Mouse (Mus musculus): ENCODE results near the gene Nans.
A peak's percentile ranks its signal among the peaks of the same experiment; 100 is the strongest.

The Nans gene

DNA sequence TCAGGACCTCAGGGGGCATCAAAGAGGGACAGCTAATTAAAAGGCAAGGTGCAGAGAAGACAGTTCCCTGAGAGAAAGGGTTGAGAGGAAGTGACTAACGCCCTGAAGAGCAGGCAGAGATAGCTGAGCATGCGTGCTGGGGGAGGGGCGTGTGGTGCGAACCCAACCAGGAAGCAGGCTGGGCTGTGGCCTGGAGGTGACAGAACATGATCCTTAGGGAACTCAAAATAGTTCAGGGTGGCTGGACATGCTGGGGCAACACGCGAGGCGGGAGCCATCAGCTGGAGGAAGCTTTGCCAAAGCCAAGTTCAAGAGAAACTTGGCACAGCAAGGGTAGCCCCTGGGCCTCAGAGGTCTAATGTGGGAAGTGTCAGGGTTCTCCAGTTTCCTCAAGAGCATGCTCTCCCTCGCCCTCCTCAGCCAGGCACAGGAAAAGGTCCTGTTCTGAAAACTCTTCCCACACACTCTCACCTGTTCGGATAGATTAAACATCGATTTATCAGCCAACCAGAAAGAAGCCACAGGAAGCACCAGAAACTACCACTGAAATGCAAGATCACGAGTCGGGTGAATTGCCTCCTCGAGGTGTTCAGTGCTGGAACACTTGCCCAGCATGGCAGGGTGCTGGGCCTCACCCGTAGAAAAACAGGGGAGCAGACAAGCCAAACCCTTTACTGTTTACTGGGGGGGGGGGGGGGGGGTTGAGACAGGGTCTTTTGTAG is 3.2 kb upstream of the Nans start:
- peak; percentile 58 for DNase-seq (ENCODE audit: low spot score)

- DNase-seq (ENCODE audit: low spot score), result no peak
Observed at GRCm38 (mm10) chr4:46487348-46487747, 1.7 kb upstream of the Nans start.

- no peak for DNase-seq (ENCODE audit: low spot score)
Observed at GRCm38 (mm10) chr4:46493071-46493470, 4.0 kb downstream of the Nans start.

DNA sequence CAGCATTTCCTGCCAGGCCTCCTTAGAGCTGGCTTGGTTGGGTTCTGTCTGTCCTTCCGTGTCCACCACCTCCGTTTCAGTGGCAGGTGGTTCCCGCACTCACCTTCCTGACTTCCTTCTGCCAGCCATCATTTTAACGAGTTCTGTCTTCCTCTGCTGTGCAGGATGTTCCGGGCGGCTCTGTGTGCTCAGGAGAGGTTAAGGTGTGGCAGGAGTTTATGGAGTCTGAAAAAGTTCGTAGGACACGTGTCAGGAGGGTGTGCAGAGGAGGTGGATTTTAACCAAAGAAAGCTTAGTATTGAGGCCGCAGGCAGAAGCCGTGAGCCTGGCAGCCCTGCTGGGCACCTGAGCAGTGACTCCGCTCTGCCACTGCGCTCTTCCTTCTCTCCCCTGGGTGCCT is 6.5 kb downstream of the Nans start:
- no peak for DNase-seq (ENCODE audit: low spot score)

DNA sequence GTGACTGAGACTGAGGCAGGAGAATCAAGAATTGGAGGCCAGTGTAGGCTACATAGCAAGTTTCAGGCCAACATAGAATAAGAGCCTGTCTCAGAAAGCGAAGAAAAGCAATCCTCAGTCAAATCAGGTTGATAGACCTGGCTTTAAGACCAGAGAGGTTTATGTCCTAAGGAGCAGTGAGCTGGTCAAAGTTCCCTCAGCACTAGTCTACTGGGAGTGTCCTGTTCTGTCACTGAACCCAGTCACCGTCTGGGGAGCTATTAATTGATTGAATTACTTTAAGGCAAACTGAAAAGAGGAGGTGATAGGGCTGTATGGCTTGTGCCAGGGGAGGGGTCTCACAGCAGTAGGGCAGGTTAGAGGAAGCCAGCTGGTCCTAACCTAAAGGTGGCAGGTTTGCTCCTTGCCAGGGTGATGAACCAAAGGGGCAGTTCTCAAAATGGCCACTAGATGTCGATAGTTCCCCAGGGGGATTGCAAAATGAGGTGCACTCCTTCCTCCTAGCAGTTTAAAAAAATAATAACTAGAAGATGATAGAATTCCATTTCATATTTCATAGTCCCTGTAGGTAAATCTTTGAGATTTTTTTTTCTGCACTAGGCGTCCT is 8.3 kb downstream of the Nans start:
- peak; percentile 71 for DNase-seq (ENCODE audit: low spot score)

GRCm38 (mm10) chr4:46498511-46498910 is 9.5 kb downstream of the Nans start:
- DNase-seq (ENCODE audit: low spot score), result peak; percentile 70

DNA sequence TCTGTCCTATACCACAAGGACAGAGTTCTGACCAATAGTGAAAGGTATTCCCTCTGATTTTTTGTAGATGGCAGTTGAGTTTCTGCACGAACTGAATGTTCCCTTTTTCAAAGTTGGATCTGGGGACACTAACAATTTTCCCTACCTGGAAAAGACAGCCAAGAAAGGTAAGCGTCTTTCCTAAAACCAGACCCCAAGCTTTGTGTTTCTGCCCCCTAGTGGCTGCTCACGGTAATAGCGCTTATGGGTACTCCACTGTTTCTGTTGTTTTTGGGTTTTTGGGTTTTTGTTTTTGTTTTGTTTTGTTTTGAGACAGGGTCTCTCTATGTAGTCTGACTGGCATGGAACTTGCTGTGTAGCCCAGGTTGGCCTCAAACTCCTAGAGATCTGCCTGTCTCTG is 9.9 kb downstream of the Nans start:
- DNase-seq (ENCODE audit: low spot score), result peak; percentile 53

DNA sequence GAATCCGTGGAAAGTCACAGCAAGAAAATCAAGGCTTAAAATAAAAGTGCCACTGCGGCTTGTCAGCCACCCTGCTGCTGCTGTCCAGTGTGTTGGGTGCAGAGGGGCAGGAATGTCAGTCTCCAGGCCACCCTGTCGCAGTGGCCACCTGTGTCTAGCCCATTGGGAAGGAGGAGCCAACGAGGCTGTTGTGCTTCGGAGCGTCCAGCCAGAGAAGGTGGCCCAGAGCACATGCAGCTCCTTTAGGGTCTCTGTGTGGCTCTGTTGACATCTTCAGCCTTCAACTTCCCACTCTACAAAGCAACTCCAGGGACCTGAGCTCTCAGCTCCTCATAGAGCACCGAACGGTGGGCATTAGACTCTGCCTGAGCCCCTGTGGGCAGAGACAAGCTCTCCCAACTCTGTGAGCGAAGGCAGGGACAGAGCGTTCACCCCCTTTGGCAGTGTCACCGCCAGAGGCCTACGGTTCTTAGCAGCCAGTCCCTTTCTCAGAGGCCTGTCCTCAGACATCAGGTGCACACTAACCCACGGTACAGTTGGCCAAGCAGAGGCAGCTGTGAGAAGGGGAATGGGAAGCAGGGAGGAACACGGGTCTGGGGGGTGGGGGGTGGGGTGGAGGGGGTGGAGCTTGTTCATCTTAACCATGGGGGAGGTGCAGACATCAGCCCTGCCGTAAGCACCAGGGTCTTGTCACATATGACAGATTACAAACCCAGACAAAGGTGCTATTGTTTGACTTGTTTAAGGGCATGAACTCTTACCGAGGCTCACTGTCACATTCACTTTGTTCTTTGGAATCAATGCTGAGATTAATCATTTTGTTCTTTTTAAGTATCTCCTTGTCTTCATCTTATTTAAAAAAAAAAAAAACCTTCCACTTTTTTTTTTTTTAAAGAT is 13.8 kb downstream of the Nans start:
- peak; percentile 48 for DNase-seq (ENCODE audit: low spot score)

DNA sequence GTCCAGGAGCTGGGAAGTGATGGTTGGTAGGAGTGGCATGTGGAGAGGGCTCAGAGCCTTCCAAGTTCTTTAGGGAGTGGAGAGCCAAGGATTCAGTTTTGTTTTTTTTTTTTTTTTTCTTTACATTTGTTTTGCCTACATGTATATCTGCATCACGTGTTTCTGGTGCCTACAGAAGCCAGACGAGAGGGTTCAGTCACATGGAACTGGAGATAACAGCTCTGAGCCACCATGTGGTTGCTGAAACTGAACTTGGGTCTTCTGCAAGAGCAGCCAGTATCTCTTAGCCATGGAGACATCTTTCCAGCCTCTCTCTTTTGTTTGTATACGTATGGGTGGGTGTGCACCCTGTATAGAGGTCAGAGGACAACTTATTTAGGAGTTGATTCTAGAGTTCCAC is 14.8 kb downstream of the Nans start:
- no peak for DNase-seq (ENCODE audit: low spot score)

DNA sequence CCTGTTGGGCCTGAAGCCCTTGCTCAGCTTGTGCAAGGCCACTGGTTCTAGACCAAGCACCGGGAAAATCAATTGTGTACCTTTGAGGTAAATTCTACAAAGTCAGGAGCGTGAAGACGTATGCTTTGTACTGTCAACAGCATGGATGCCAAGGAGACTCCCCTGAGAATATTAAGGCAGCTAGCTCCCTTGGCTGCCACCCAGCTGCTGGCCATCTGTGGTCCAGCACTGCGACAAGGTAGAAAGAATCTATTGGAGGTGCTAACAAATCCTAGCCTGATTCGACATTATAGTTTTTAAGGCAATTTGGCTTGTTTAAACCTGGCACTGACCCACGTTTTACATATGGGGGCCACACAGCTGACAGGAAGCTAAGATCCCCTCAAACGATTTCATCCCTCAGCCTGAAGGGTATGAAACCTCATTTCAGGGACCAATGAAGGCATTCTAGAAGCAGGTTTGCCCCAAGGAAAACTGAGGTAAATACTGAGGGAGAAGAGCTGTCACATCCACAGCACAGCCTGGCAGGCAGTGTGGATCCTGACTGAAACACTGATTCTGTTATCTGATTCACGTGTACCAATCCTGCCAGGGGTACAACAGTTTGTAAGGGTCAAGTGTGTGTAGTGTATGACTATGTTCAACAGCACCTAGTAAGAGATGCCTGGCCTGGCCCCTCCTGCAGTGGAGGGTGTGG is 16.5 kb downstream of the Nans start:
- DNase-seq (ENCODE audit: low spot score), result no peak

DNA sequence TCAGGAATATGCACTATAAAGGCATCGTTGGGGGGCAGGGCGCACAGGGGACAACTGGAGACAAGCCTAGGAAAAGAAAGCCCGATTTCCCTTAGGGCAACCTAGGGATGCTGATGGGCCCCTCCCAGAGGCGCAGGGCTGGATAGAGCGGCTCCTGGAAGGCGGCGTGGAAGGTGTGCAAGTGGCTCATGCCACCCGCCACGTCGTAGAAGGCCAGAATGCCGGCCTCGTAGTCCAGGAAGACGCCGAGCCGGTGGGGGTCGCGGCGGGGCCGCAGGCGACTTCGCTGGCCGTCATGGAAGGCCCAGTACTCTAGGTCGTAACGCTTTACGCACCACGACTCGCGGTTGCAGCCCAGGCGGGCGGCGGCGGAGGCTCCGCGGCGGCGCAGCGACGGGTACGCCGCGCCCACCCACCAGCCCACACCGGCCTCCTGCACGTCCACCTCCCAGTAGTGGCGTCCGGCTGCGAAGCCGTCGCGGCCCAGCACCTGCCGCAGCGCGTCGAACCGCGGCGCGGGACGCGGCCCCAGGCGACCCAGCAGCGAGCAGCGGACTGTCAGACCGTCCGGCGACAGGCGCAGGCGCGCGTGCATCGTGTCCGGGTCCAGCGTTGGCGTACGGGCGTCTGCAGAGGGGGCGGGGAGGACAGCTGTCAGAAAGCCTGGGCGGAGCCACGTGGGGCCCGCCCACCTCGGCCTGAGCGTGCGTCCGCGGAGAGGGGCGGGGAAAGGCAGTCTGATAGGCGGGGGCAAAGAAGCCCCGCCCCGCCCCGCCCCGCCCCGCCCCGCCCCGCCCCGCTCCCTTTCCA is 18.0 kb downstream of the Nans start:
- peak; percentile 94 for DNase-seq (ENCODE audit: low spot score)

DNA sequence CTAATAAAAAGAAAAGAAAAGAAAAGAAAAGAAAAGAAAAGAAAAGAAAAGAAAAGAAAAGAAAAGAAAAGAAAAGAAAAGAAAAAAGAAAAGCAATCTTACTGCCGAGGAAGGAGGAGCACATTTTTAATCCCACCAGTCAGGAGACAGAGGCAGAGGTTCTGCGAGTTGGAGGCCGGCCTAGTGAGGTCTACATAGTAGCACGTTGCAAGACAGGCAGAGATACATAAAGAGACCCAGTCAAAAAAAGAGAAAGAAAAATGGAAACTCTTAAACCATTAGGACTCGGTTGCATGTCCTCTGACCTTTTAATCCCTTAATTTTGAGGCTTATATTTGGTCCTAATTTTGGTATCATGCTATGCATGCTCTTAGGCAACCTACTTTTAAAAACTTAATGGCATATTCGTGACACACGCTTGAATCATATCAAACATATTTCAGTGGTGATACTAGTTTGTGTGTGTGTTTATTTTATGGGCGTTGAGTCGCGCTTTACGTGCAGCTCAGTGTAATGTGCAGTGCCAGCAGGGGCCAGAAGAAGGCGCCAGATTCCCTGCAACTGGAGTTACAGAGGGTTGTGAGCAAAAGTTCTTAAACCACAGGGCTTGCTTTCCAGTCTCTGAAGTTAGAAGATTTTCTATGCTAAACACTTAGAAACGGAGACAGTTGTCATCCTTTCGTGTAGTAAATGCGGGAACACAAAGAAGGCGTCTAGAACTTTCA is 18.9 kb downstream of the Nans start:
- peak; percentile 81 for DNase-seq (ENCODE audit: low spot score)

- DNase-seq (ENCODE audit: low spot score), result no peak
Observed at GRCm38 (mm10) chr4:46520491-46520890, 31.4 kb downstream of the Nans start.

- DNase-seq (ENCODE audit: low spot score), result no peak
Observed at GRCm38 (mm10) chr4:46521457-46521856, 32.4 kb downstream of the Nans start.

DNA sequence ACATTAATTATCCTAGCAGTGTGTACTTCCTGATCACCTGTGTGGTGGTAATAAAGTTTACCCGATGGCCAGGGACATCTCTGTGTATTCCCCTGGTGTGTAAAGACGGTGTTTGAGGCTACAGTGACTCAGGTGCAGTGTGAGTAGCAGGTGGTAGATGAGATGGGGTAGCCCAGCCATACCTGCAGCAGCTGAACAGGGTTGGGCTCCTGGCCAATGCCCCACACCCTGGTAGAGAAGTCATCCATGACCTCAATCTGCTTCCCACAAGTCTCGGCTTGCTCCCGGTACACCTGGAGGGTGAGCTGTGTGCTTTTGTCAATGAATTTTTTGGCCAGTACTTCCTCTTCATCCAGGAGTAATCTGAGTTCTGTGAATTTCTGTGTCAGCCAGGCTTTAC is 34.3 kb downstream of the Nans start:
- no peak for DNase-seq (ENCODE audit: low spot score)

DNA sequence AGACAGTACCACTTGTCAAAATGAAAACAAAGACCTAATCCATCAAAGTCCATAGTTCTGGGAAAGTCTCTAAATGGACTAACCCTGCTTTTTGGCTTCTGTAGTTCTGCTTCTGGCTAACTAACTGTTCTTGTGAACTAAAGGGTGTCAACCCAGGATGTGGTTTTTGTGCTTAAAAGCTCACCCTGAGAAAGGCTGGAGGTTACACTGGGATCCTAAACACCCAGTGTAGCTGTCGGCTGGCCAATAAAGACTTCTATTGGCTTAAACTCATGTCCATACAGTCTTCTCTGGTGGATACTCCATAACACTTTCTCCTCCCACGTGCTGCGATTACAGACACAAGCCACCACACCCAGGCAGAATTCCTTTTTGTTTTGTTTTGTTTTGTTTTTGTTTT is 37.2 kb downstream of the Nans start:
- DNase-seq (ENCODE audit: low spot score), result no peak

- DNase-seq (ENCODE audit: low spot score), result no peak
Observed at GRCm38 (mm10) chr4:46526798-46527557, 37.9 kb downstream of the Nans start.

DNA sequence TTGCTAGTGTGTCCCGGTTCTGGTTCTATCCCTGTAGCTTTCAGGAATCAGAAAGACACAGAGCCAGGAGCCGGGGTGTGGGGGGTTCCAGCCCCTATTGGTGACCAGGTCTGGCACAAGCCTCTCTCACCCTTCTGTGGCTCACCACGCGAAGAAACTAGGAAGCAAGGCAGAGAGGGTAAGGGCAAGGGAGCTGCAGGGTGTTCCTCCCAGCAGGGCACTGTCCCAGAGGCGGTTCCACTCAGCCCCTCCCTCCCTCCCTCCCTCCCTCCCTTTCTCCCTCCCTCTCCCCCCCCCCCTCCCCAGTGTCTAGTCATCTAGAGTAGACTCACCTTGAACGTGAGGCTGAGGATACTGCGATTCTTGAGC is 38.5 kb downstream of the Nans start:
- no peak for DNase-seq (ENCODE audit: low spot score)

GRCm38 (mm10) chr4:46529722-46530121 is 40.7 kb downstream of the Nans start:
- DNase-seq (ENCODE audit: low spot score), result no peak

- DNase-seq (ENCODE audit: low spot score), result no peak
Observed at GRCm38 (mm10) chr4:46532511-46532910, 43.5 kb downstream of the Nans start.

Data from embryo, embryonic 10 days (tissue).